Comparison of ENCODE assay signal across 8 mouse cellular contexts in genomic region chr11:77348142-77348741, GRCm38 (mm10).
DNase-seq lines count a peak whose midpoint lies in the region; ATAC-seq lines count a peak whose summit lies in the region.

No protein-coding gene starts in this region.

- peak overlapping the region; percentile 59 for H3K4me3 ChIP-seq in hindbrain, embryonic 13.5 days

- under 1% methylated on average over 54 of the region's 54 CpGs for WGBS in hindbrain, embryonic 13.5 days

- peak overlapping the region; percentile 91 for H3K4me2 ChIP-seq in hindbrain, embryonic 13.5 days

- H3K36me3 ChIP-seq in hindbrain, embryonic 13.5 days: no peaks in the 10 kb centered on the region

- peak; percentile 88 for ATAC-seq in hindbrain, embryonic 13.5 days (ENCODE audit: low FRiP score)

- 0 out of 2 replicates have a peak overlapping the region, but pooled peaks have one; percentile 8 for H3K27ac ChIP-seq in hindbrain, embryonic 13.5 days

- peak; percentile 93 for DNase-seq in T-cell, adult 2 months (ENCODE audit: low spot score)
- DNase-seq in cerebellum, postnatal 14 days: peak; percentile 82 to 86
- DNase-seq in frontal cortex, postnatal 14 days (ENCODE audit: low spot score in 2 of 2): peak; percentile 58 to 74
- peak; percentile 79 to 84 for DNase-seq in layer of hippocampus, postnatal 36 days
- peak; percentile 94 for DNase-seq in lung, postnatal 25 days (ENCODE audit: low spot score)
- peak; percentile 48 for DNase-seq in retina, adult 2 months (ENCODE audit: low read depth, low spot score)
- peak; percentile 93 for DNase-seq in thymus, postnatal 36 days

- no peaks in the 10 kb centered on the region for H3K9me3 ChIP-seq in hindbrain, embryonic 13.5 days

- peaks cover 13% of the 10 kb centered on the region for H3K27me3 ChIP-seq in hindbrain, embryonic 13.5 days

- H3K4me1 ChIP-seq in hindbrain, embryonic 13.5 days (replicated peaks): peaks cover 12% of the 10 kb centered on the region

- peak overlapping the region; percentile 73 for H3K9ac ChIP-seq in hindbrain, embryonic 13.5 days

Comparison
In these comparisons a context has a peak if more than half of its experiments do, and no peak if none do; other contexts are left out.
1. Peak in every context shown above with its lines: DNase-seq, ATAC-seq, H3K4me3 ChIP-seq and H3K27ac ChIP-seq.